Mouse (Mus musculus): Measurements from ENCODE around the gene Bcl11b. TPM values are rescaled to one million over a fixed set of nuclear protein-coding genes. Genes with fewer than 3 reads are reported as not detected.

The Bcl11b gene
- polyA plus RNA-seq, 1 experiment = not detected

- H3K36me3 ChIP-seq (ENCODE audit: control insufficient read depth) = no peaks in the 10 kb centered on the region
- no peak overlapping the region for H3K4me3 ChIP-seq (replicated peaks)
- peaks cover 25% of the 10 kb centered on the region for H3K9me3 ChIP-seq (ENCODE audit: control insufficient read depth, low read length)
- H3K4me1 ChIP-seq (ENCODE audit: control insufficient read depth) = no peaks in the 10 kb centered on the region
- H3K27me3 ChIP-seq (ENCODE audit: control insufficient read depth) = no peaks in the 10 kb centered on the region
- TF ChIP-seq GATA1 (IDR thresholded peaks at IDR 0.05; ENCODE audit: low read length) (no peak), TAL1 (IDR thresholded peaks at IDR 0.05; ENCODE audit: low read length) (no peak)
These were observed 121.7 kb downstream of the Bcl11b start for GRCm38 (mm10) chr12:107881726-107882125.

GRCm38 (mm10) chr12:107880748-107881147 is 122.7 kb downstream of the Bcl11b start:
- Histone ChIP-seq H3K36me3 (ENCODE audit: control insufficient read depth) (no peaks in the 10 kb centered on the region), H3K4me3 (replicated peaks) (no peak overlapping the region), H3K9me3 (ENCODE audit: control insufficient read depth, low read length) (peaks cover 32% of the 10 kb centered on the region), H3K4me1 (ENCODE audit: control insufficient read depth) (no peaks in the 10 kb centered on the region), H3K27me3 (ENCODE audit: control insufficient read depth) (no peaks in the 10 kb centered on the region)
- TF ChIP-seq GATA1 (IDR thresholded peaks at IDR 0.05; ENCODE audit: low read length) (no peak), TAL1 (IDR thresholded peaks at IDR 0.05; ENCODE audit: low read length) (no peak)

GRCm38 (mm10) chr12:107879114-107879777 is 124.2 kb downstream of the Bcl11b start:
- no peaks in the 10 kb centered on the region for H3K27me3 ChIP-seq (ENCODE audit: control insufficient read depth)
- no peaks in the 10 kb centered on the region for H3K4me1 ChIP-seq (ENCODE audit: control insufficient read depth)
- H3K4me3 ChIP-seq (replicated peaks) = no peak overlapping the region
- TF ChIP-seq TAL1 (IDR thresholded peaks at IDR 0.05; ENCODE audit: low read length) (no peak), GATA1 (IDR thresholded peaks at IDR 0.05; ENCODE audit: low read length) (no peak)
- no peaks in the 10 kb centered on the region for H3K36me3 ChIP-seq (ENCODE audit: control insufficient read depth)
- peaks cover 47% of the 10 kb centered on the region for H3K9me3 ChIP-seq (ENCODE audit: control insufficient read depth, low read length)

GRCm38 (mm10) chr12:107876237-107876636 is 127.2 kb downstream of the Bcl11b start:
- H3K36me3 ChIP-seq (ENCODE audit: control insufficient read depth) = no peaks in the 10 kb centered on the region
- no peak for TF ChIP-seq TAL1 (IDR thresholded peaks at IDR 0.05; ENCODE audit: low read length)
- no peak for TF ChIP-seq GATA1 (IDR thresholded peaks at IDR 0.05; ENCODE audit: low read length)
- H3K4me3 ChIP-seq (replicated peaks) = no peak overlapping the region
- peaks cover 67% of the 10 kb centered on the region for H3K9me3 ChIP-seq (ENCODE audit: control insufficient read depth, low read length)
- no peaks in the 10 kb centered on the region for H3K4me1 ChIP-seq (ENCODE audit: control insufficient read depth)
- H3K27me3 ChIP-seq (ENCODE audit: control insufficient read depth) = no peaks in the 10 kb centered on the region

GRCm38 (mm10) chr12:107874467-107875142 is 128.8 kb downstream of the Bcl11b start:
- TF ChIP-seq TAL1 (IDR thresholded peaks at IDR 0.05; ENCODE audit: low read length) = no peak
- no peak for TF ChIP-seq GATA1 (IDR thresholded peaks at IDR 0.05; ENCODE audit: low read length)
- H3K4me1 ChIP-seq (ENCODE audit: control insufficient read depth) = no peaks in the 10 kb centered on the region
- H3K36me3 ChIP-seq (ENCODE audit: control insufficient read depth) = no peaks in the 10 kb centered on the region
- H3K27me3 ChIP-seq (ENCODE audit: control insufficient read depth) = no peaks in the 10 kb centered on the region
- no peak overlapping the region for H3K4me3 ChIP-seq (replicated peaks)
- H3K9me3 ChIP-seq (ENCODE audit: control insufficient read depth, low read length) = peaks cover 58% of the 10 kb centered on the region

GRCm38 (mm10) chr12:107869526-107870050 is 133.8 kb downstream of the Bcl11b start:
- Histone ChIP-seq H3K27me3 (ENCODE audit: control insufficient read depth) (no peaks in the 10 kb centered on the region), H3K9me3 (ENCODE audit: control insufficient read depth, low read length) (peaks cover 33% of the 10 kb centered on the region), H3K36me3 (ENCODE audit: control insufficient read depth) (no peaks in the 10 kb centered on the region), H3K4me1 (ENCODE audit: control insufficient read depth) (no peaks in the 10 kb centered on the region), H3K4me3 (replicated peaks) (no peak overlapping the region)
- TF ChIP-seq GATA1 (IDR thresholded peaks at IDR 0.05; ENCODE audit: low read length) = no peak
- no peak for TF ChIP-seq TAL1 (IDR thresholded peaks at IDR 0.05; ENCODE audit: low read length)

- no peak overlapping the region for H3K4me3 ChIP-seq (replicated peaks)
- no peaks in the 10 kb centered on the region for H3K36me3 ChIP-seq (ENCODE audit: control insufficient read depth)
- H3K4me1 ChIP-seq (ENCODE audit: control insufficient read depth) = no peaks in the 10 kb centered on the region
- TF ChIP-seq GATA1 (IDR thresholded peaks at IDR 0.05; ENCODE audit: low read length) (no peak), TAL1 (IDR thresholded peaks at IDR 0.05; ENCODE audit: low read length) (no peak)
- peaks cover 25% of the 10 kb centered on the region for H3K9me3 ChIP-seq (ENCODE audit: control insufficient read depth, low read length)
- H3K27me3 ChIP-seq (ENCODE audit: control insufficient read depth) = no peaks in the 10 kb centered on the region
These were observed 135.1 kb downstream of the Bcl11b start for GRCm38 (mm10) chr12:107868291-107868690.

Other genes with a start within 250 kb of the Bcl11b start
- 1.8 and 2.0 TPM in 2 replicates for gene Setd3, start 175.7 kb upstream of the Bcl11b start, polyA plus RNA-seq (2012)
- 11.6 and 12.1 TPM in 2 replicates for gene Ccnk, start 176.0 kb upstream of the Bcl11b start, polyA plus RNA-seq (2012)